Comparison of ENCODE assay signal across 12 mouse cellular contexts in genomic region chr7:143303557-143303956, GRCm38 (mm10).
"Had no signal": no experiment of that assay in that cellular context is flagged by ENCODE, and none has a peak within 500 bp of the region (broad histone marks: within the 10 kb centered on the region; RNA-seq: fewer than 3 reads in every experiment).

No protein-coding gene starts in this region.

- H3K27ac ChIP-seq: limb, embryonic 13.5 days; liver, embryonic 14.5 days; midbrain, embryonic 12.5 days; neural tube, embryonic 13.5 days; stomach, embryonic 15.5 days had no signal

- H3K27me3 ChIP-seq: limb, embryonic 13.5 days; midbrain, embryonic 12.5 days; neural tube, embryonic 13.5 days; stomach, embryonic 15.5 days had no signal

- H3K4me3 ChIP-seq: limb, embryonic 13.5 days; midbrain, embryonic 12.5 days; neural tube, embryonic 13.5 days; stomach, embryonic 15.5 days had no signal

- H3K9me3 ChIP-seq: limb, embryonic 13.5 days; midbrain, embryonic 12.5 days; neural tube, embryonic 13.5 days; stomach, embryonic 15.5 days had no signal

- H3K36me3 ChIP-seq: limb, embryonic 13.5 days; midbrain, embryonic 12.5 days; neural tube, embryonic 13.5 days; stomach, embryonic 15.5 days had no signal

- DNase-seq: layer of hippocampus, adult 9-11 months; layer of hippocampus, postnatal 36 days; left cerebral cortex, postnatal 4 days; lung, adult 18-20 months; retina, postnatal 1 day; thymus, adult 2 months; thymus, postnatal 25 days had no signal
